Mouse (Mus musculus) liver, embryonic 14.5 days (tissue): ENCODE data around the gene Tapt1.

Experiments used
- CTCF ChIP-seq: IDR thresholded peaks from 2 replicates; pipeline ENCODE4 v1.5.1; 2016; ENCODE audit warnings: antibody characterized with exemption, low read depth, control low read depth
- EP300 ChIP-seq: IDR thresholded peaks from 2 replicates; pipeline ENCODE4 v1.6.1; 2016; ENCODE audit warnings: antibody characterized with exemption, low read depth

- TF ChIP-seq CTCF: no peak
- no peak for TF ChIP-seq EP300
These were observed 13.0 kb upstream of the Tapt1 start for GRCm38 (mm10) chr5:44239187-44240136.
